Mouse (Mus musculus) hindbrain, embryonic 13.5 days (tissue): Measurements from ENCODE around the gene Mtfp1. TPM values are rescaled to one million over a fixed set of nuclear protein-coding genes. Genes with fewer than 3 reads are reported as not detected.

Experiments
- ATAC-seq: fragments of 200-750 bp; cut with Nextera tagmentation; 2 replicates; pipeline ENCODE4 v1.8.0; 2017; ENCODE audit warnings: moderate TSS enrichment; ENCODE audit not compliant: low FRiP score
- H3K27ac ChIP-seq: fragments of 300-500 bp; sonication (generic); 2 replicates; pipeline ENCODE4 v1.5.1; 2015; ENCODE audit warnings: inconsistent platforms, mild to moderate bottlenecking, moderate library complexity
- H3K27me3 ChIP-seq: fragments of 300-500 bp; sonication (generic); 2 replicates; pipeline ENCODE4 v1.6.1; 2015; ENCODE audit warnings: mild to moderate bottlenecking, inconsistent platforms
- H3K36me3 ChIP-seq: fragments of 300-500 bp; sonication (generic); 2 replicates; pipeline ENCODE4 v1.6.1; 2015; ENCODE audit warnings: mild to moderate bottlenecking, inconsistent platforms
- H3K4me1 ChIP-seq: fragments of 300-500 bp; sonication (generic); replicated peaks from 2 replicates; pipeline ENCODE4 v1.6.1; 2015; ENCODE audit warnings: inconsistent platforms
- H3K4me2 ChIP-seq: fragments of 300-500 bp; sonication (generic); 2 replicates; pipeline ENCODE4 v1.6.1; 2015; ENCODE audit warnings: inconsistent platforms, mild to moderate bottlenecking, moderate library complexity
- H3K4me3 ChIP-seq: fragments of 300-500 bp; sonication (generic); 2 replicates; pipeline ENCODE4 v1.5.1; 2015; ENCODE audit warnings: mild to moderate bottlenecking, inconsistent platforms
- H3K9ac ChIP-seq: fragments of 300-500 bp; sonication (generic); 2 replicates; pipeline ENCODE4 v1.6.1; 2015; ENCODE audit warnings: mild to moderate bottlenecking, inconsistent platforms
- H3K9me3 ChIP-seq: fragments of 300-500 bp; sonication (generic); 2 replicates; pipeline ENCODE4 v1.6.1; 2016; ENCODE audit warnings: inconsistent platforms
- WGBS: fragments of 180-500 bp; shearing (Covaris S2); methylation state at CpG from one replicate; pipeline ENCODE4 v1.1.7; 2015; 5-methylcytosine and 5-hydroxymethylcytosine counted together
- polyA plus RNA-seq: library from polyadenylated mRNA; unstranded; fragments of >200 nt; fragmentation: Nextera tagmentation; extraction: Ambion mirVana; gene quantifications from 2 replicates; pipeline ENCODE4 v1.2.1, GENCODE M21; 2015

Mtfp1 gene
- polyA plus RNA-seq, 1 experiment from 2014 or later = 5.7 TPM

DNA sequence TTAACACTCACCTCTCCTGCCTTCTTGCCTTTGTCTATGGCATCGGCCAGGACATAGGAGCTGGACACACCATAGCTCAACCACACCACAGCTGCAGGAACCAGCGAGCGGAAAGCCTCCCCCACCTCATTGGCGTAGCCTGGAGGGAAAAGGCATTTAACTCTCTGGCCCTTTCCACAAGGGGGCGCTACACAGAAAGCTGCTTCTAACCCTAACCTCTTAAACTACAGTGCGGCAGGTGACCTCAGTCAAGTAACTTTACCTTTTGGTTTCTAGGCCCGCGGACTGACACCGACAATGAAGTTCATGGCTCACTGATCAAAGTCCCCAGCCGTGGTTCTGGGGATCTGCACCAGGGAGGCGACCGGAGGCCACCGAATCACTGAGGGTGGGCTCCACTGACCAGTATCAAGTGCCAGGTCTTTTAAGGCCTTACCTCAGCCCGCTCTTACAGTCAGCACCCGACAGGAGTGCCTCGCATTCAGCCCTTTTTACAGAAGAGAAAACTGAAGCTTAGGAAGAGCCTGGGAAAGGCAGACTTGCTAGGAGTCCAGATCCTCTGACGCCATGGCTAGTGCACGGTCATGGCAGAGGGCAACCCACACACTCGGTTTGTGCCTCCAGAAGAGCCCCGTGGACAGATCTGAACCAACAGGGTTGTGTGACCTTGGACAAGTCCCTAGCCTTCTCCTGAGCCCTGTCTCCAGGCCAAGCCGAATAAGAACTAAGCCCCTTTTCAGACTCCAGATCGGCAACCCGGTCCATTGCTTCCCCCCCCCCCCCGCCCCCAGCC, 671 bp downstream of the Mtfp1 start:
- no peak for ATAC-seq
- Histone ChIP-seq H3K9me3 (0 out of 2 replicates have a peak, but pooled peaks cover 4% of the 10 kb centered on the region), H3K4me2 (peak overlapping the region; percentile 90), H3K4me1 (peaks cover 34% of the 10 kb centered on the region), H3K36me3 (peaks cover 19% of the 10 kb centered on the region), H3K27me3 (no peaks in the 10 kb centered on the region), H3K4me3 (peak overlapping the region; percentile 50), H3K9ac (peak overlapping the region; percentile 67), H3K27ac (peak overlapping the region; percentile 79)
- WGBS = 6% methylated on average over 24 of the region's 24 CpGs

DNA sequence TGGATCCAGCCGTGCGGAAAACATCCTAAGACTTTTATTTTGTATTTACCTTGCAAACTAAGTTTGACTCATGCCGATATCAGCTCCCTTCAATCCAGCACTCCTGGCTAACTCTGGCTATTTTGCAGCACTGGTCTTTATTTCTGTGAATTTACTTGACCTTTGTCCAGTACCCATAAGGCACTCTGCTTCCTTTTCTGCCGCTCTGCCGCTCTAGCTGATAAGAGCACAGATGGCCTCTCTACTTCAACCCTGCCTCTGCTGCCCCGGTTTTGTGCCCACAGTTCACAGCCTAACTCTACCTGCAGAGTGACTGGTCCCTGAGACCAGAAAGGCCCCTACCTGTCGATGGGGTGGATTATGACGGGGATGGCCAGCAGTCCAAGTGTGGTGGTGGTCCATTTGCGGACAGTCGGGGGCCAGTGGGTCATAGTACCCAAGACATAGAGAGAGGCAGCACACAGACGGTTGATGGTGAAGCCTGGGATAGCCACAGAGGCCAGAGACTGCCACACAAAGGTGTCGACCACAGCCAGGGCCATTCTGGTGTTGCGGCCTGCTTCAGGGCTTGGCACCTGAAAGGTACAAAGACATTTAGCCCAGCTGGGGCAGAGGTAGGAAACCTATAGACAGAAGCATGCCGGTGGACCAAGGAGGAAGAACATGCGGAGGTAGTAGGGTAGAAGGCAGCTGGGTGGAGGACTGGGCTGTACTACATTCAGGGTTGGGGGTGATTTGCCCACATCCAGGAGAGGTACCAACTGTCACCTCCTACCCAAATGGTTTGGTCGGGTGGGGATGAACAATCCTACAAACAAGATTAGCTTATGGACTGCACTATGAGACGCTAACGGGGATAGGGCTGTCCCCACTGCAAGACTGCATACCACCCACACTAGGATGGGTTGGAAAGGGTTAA, 1.5 kb downstream of the Mtfp1 start:
- ATAC-seq = no peak
- H3K4me2 ChIP-seq = peak overlapping the region; percentile 90
- H3K9ac ChIP-seq = 0 out of 2 replicates have a peak overlapping the region, but pooled peaks have one; percentile 14
- peaks cover 19% of the 10 kb centered on the region for H3K36me3 ChIP-seq
- 87% methylated on average over 18 of the region's 18 CpGs for WGBS
- no peaks in the 10 kb centered on the region for H3K27me3 ChIP-seq
- H3K4me3 ChIP-seq = peak overlapping the region; percentile 50; the same call in 1 of the 2 replicates
- no peak overlapping the region for H3K27ac ChIP-seq
- peaks cover 34% of the 10 kb centered on the region for H3K4me1 ChIP-seq
- 0 out of 2 replicates have a peak, but pooled peaks cover 4% of the 10 kb centered on the region for H3K9me3 ChIP-seq

DNA sequence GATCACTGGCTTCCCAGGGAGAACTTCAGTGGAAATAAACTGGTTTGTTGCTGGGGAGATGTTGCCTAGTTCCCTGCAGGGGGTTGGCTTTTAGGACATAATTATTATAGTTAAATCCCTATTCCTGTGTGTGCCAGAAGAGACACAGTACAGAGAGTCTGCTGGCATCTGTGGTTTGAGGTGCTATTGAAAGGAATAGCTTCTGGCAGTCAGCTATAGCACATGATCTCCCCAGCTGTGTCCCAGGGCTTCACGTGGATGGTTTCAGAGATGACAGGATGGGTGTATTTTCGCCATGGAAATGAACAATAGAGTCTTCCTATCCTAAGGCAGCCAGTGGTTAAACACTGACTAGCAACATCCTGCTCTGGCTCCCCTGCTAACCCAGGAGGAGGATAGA, 8.0 kb downstream of the Mtfp1 start:
- 45% methylated on average over 2 of the region's 2 CpGs for WGBS

DNA sequence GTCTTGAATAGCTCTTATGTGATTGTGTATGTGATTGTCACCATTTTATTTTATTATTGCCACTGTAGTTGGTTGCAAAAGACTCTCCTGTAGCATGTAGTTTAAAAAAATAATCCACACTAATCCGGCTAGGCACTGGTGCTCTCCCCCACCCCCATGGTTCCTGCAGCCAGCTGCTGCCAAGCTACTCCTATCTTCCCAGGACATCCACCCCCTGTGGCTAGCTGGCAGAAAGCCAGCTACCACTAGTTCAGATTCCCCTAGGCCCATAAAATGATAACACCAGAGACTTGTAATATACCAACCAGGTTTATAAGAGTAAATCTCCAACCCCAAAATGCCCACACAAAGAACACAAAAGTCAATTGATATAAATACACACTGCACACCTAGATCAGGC, 9.0 kb downstream of the Mtfp1 start:
- H3K27me3 ChIP-seq = 0 out of 2 replicates have a peak, but pooled peaks cover 4% of the 10 kb centered on the region
- H3K4me3 ChIP-seq = no peak overlapping the region
- 45% methylated on average over 1 of the region's 1 CpGs for WGBS
- ATAC-seq = no peak
- no peak overlapping the region for H3K27ac ChIP-seq
- no peak overlapping the region for H3K9ac ChIP-seq
- H3K9me3 ChIP-seq = 0 out of 2 replicates have a peak, but pooled peaks cover 4% of the 10 kb centered on the region
- peaks cover 6% of the 10 kb centered on the region; the same call in 1 of the 2 replicates for H3K4me1 ChIP-seq
- H3K36me3 ChIP-seq = peaks cover 7% of the 10 kb centered on the region
- no peak overlapping the region for H3K4me2 ChIP-seq

More for the DNA sequence above, 8.0 kb downstream of the Mtfp1 start:
- 0 out of 2 replicates have a peak, but pooled peaks cover 4% of the 10 kb centered on the region for H3K9me3 ChIP-seq
- no peak overlapping the region for H3K4me2 ChIP-seq
- H3K27ac ChIP-seq = peak overlapping the region; percentile 35; the same call in 1 of the 2 replicates
- 0 out of 2 replicates have a peak, but pooled peaks cover 4% of the 10 kb centered on the region for H3K27me3 ChIP-seq
- no peak overlapping the region for H3K9ac ChIP-seq
- H3K4me3 ChIP-seq = no peak overlapping the region
- H3K36me3 ChIP-seq = peaks cover 18% of the 10 kb centered on the region
- ATAC-seq = no peak
- peaks cover 6% of the 10 kb centered on the region; the same call in 1 of the 2 replicates for H3K4me1 ChIP-seq

DNA sequence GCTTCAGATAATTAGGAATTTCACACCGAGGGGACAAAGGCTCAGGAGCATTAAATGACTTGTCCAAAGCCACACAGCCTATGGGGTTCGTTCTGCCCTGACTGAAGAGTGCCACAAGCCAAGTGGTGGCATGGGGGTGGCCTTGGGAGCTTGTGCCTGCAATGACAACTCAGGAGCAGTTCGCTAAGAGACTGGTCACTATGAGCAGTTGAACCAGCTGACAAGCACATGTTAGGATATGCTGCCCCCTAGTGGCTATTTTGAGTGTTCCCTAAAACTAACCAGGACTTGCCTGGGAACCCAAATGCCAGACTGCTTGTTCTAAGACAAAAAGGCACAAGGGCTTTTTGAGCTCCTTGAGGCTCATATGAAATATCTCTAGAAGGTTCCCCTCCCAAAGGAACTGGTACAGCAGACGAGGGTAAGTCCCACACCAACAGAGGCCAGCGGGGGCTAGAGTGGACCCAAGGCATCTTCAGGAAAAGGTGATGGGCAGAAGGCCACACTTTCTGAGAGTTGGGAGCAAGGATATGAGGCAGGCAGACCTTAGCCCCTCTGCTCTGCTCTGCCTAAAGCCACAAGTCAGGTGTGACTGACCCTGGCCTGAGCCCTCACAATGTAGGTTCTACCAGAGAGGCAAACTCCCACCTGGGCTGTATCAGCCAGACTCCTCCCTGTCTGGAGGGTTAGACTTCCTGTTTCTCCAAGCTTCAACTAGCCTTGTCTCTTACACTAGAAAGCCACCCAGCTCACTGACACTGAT, 11.7 kb downstream of the Mtfp1 start:
- no peak overlapping the region for H3K9ac ChIP-seq
- no peak for ATAC-seq
- H3K4me2 ChIP-seq = no peak overlapping the region
- H3K36me3 ChIP-seq = no peaks in the 10 kb centered on the region
- H3K4me3 ChIP-seq = no peak overlapping the region
- no peaks in the 10 kb centered on the region for H3K9me3 ChIP-seq
- H3K27ac ChIP-seq = no peak overlapping the region
- WGBS = 35% methylated on average over 5 of the region's 5 CpGs
- peaks cover 6% of the 10 kb centered on the region; the same call in 1 of the 2 replicates for H3K4me1 ChIP-seq
- 0 out of 2 replicates have a peak, but pooled peaks cover 4% of the 10 kb centered on the region for H3K27me3 ChIP-seq

DNA sequence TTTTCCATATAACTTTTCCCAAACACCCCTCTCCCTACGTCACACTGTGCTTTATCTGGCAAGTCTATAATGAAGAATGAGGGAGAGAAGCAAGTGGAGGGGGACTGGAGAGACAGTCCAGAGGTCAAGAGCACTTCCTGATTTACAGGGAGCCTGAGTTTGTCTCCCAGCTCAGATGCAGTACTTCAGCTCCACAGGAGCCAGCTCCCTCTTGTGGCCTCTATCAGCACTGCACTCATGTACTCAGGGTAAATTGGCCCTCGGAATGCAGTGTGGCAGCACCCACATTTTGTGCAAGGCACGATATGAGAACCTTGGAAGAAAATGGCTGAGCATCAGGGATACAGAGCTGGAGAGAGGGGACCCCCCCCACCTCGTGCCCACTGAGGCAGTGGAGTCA, 15.0 kb downstream of the Mtfp1 start:
- H3K9me3 ChIP-seq = no peaks in the 10 kb centered on the region
- no peak for ATAC-seq
- 16% methylated on average over 4 of the region's 4 CpGs for WGBS
- no peaks in the 10 kb centered on the region for H3K36me3 ChIP-seq
- no peak overlapping the region for H3K4me2 ChIP-seq
- no peak overlapping the region for H3K27ac ChIP-seq
- H3K4me1 ChIP-seq = no peaks in the 10 kb centered on the region
- no peak overlapping the region for H3K9ac ChIP-seq
- H3K27me3 ChIP-seq = peaks cover 10% of the 10 kb centered on the region; the same call in 1 of the 2 replicates
- no peak overlapping the region for H3K4me3 ChIP-seq

DNA sequence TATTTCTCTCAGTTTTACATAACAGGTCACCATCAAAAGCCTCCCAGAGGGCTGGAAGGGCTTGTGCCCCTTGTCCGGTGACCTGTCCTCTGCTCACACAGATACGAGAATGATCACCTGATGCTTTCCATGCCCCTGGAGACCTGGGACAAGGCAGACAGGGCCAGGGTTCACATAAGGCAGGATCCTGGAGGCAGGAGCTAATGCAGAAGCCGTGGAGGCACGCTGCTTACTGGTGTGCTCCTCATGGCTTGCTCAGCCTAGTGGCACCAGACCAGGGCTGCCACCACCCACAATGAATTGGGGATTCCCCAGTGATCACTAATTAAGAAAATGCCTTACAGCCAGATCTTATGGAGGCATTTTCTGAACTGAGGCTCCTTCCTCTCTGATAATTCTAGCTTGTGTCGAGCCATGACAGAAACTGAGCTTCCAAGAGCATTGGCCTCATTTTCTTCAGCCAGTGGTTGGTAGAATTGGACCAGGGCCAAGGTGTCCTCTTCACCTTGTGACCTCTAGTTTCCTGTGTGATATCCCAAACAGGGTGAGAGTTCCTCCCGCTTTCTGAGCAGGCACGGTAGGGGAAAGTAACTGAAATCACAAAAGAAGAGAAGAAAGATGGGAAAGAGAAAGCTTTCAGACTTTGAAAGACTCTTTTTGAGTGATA, 16.8 kb downstream of the Mtfp1 start:
- H3K27ac ChIP-seq = no peak overlapping the region
- ATAC-seq = no peak
- no peak overlapping the region for H3K4me3 ChIP-seq
- no peaks in the 10 kb centered on the region for H3K9me3 ChIP-seq
- 84% methylated on average over 7 of the region's 7 CpGs for WGBS
- H3K4me1 ChIP-seq = no peaks in the 10 kb centered on the region
- H3K27me3 ChIP-seq = peaks cover 10% of the 10 kb centered on the region; the same call in 1 of the 2 replicates
- H3K9ac ChIP-seq = no peak overlapping the region
- no peaks in the 10 kb centered on the region for H3K36me3 ChIP-seq
- H3K4me2 ChIP-seq = no peak overlapping the region

DNA sequence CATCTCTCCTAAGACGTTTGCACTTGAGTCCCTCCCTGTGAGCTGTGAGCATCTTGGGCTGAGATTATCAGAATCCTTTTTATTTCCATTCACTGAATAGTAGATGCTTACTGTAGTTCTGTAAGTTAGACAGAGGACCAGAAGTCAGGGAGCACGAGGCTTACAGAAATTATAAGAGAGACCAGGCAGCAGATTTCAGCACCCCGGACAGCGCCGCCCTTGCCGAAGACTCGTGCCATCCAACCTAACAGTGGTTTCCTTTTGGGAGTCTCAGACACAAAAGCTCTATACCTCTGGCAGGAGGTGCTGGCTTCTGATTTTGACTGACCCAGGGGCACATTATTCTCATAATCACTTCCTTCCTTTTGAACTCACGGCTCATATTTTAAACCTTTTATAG, 18.6 kb downstream of the Mtfp1 start:
- H3K4me1 ChIP-seq = no peaks in the 10 kb centered on the region
- WGBS = 19% methylated on average over 8 of the region's 8 CpGs
- H3K9ac ChIP-seq = no peak overlapping the region
- H3K27me3 ChIP-seq = peaks cover 13% of the 10 kb centered on the region; the same call in 1 of the 2 replicates
- H3K36me3 ChIP-seq = no peaks in the 10 kb centered on the region
- H3K9me3 ChIP-seq = no peaks in the 10 kb centered on the region
- no peak overlapping the region for H3K27ac ChIP-seq
- H3K4me3 ChIP-seq = no peak overlapping the region
- H3K4me2 ChIP-seq = no peak overlapping the region
- ATAC-seq = no peak

DNA sequence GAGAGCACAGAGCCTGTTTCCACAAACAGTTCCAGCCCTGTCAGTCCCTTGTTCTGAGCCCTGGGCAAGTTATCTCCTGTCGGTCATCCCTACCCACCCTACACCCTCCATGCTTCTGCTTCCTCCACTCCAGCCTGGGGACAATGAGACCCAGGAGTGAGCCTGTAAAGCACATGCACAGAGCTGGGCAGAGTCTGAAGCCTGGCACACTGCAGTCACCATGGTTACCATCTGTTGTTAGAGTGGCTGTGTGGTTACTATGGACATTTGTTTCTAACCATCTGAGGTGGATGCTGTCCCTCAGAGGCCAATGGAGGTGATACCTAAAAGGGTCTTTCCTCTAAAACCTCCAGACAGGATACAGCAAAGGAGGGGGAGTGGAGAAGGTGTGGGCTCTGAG, 25.6 kb downstream of the Mtfp1 start:
- 78% methylated on average over 1 of the region's 1 CpGs for WGBS
- no peak; the same call in 1 of the 2 replicates for ATAC-seq

DNA sequence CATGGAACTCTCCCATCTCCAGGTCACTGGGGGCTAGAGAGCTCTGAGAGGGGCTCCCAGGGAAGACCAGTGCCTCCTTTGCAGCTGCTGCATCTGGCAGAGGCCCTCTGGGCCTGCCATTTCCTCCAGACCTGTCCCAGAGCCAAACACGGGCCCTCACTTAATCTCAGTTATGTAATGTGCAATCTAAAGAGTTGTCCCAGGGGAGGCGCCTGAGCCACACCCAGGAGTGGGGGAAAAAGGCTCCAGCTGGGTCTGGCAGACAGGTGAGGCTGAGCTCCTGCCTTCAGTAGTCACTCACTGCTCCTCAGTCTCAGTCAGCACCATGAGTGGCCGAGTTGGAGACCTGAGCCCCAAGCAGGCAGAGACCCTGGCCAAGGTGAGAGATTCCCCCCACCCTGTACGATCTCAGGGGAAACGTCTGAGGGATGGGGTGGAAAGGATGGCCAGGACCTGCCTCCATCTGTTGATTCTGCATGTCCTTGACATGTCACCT, 30.6 kb downstream of the Mtfp1 start, which contains the start of gene Sec14l3:
TSS of gene Sec14l3 (plus strand) at position 215 of the 496 bp plus-strand sequence.
- Histone ChIP-seq H3K27me3 (0 out of 2 replicates have a peak, but pooled peaks cover 6% of the 10 kb centered on the region), H3K4me3 (no peak within 1 kb of the TSS), H3K9me3 (no peaks in the 10 kb centered on the region), H3K36me3 (no peaks in the 10 kb centered on the region), H3K4me1 (no peaks in the 10 kb centered on the region), H3K27ac (no peak within 1 kb of the TSS), H3K4me2 (no peak within 1 kb of the TSS), H3K9ac (no peak within 1 kb of the TSS)
- no peak for ATAC-seq
- WGBS = 78% methylated on average over 5 of the region's 5 CpGs

More for the DNA sequence above, 25.6 kb downstream of the Mtfp1 start:
- Histone ChIP-seq H3K4me2 (no peak overlapping the region), H3K9ac (0 out of 2 replicates have a peak overlapping the region, but pooled peaks have one; percentile 1), H3K27ac (no peak overlapping the region), H3K36me3 (no peaks in the 10 kb centered on the region), H3K9me3 (no peaks in the 10 kb centered on the region), H3K4me1 (no peaks in the 10 kb centered on the region), H3K27me3 (0 out of 2 replicates have a peak, but pooled peaks cover 9% of the 10 kb centered on the region), H3K4me3 (no peak overlapping the region)

DNA sequence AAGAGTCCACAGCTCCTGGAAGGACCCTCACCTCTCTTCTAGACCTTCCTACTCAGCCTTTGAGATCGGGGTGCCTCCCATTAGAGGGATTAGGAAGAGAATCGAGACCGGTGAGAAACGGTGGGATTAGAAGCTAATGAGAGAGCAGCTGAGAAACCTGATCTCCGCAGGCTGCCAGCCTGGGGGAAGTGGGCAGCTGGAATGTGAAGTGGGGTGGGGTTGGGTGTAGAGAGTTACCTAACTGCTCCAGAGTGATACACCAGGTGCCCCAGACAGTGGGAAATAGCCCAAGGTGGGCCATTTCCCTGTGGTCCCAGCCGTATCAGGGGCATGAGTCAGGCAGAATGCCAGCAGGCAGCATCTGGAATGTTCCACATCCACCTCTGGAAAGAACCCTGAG, 32.3 kb downstream of the Mtfp1 start:
- WGBS = 77% methylated on average over 6 of the region's 6 CpGs
- Histone ChIP-seq H3K4me2 (no peak overlapping the region), H3K4me1 (no peaks in the 10 kb centered on the region), H3K27me3 (0 out of 2 replicates have a peak, but pooled peaks cover 6% of the 10 kb centered on the region), H3K9ac (no peak overlapping the region), H3K9me3 (no peaks in the 10 kb centered on the region), H3K36me3 (no peaks in the 10 kb centered on the region), H3K4me3 (no peak overlapping the region), H3K27ac (no peak overlapping the region)
- no peak for ATAC-seq
